Mouse (Mus musculus): ENCODE data around the gene Rnf145.

GRCm38 (mm10) chr11:44577911-44578310, 59.1 kb downstream of the Rnf145 start:
- no peak for TF ChIP-seq CTCF (IDR thresholded peaks at IDR 0.05; ENCODE audit: low read depth)
- TF ChIP-seq EP300 (IDR thresholded peaks at IDR 0.05; ENCODE audit: low read depth) = no peak

Data from liver, embryonic 14.5 days (tissue).